Mouse (Mus musculus) liver, adult 2 months (tissue): ENCODE results near the gene Eepd1. TPM values are rescaled to one million over a fixed set of nuclear protein-coding genes. Genes with fewer than 3 reads are reported as not detected.

ENCODE experiments used
- DNase-seq: peaks from one replicate; pipeline ENCODE4 v3.0.0-alpha.2; 2011; ENCODE audit warnings: low read depth, low spot score; ENCODE audit errors: extremely low read depth
- H3K27ac ChIP-seq: fragments of 200-500 bp; replicated peaks from 2 replicates; pipeline ENCODE4 v1.5.1; 2012; ENCODE audit warnings: low read depth, mild to moderate bottlenecking, control low read depth, inconsistent platforms, low read length; ENCODE audit not compliant: insufficient read depth
- H3K27me3 ChIP-seq: fragments of 200-500 bp; 2 replicates; pipeline ENCODE4 v1.6.1; 2012; ENCODE audit warnings: mild to moderate bottlenecking, moderate library complexity, low read length, inconsistent platforms; ENCODE audit not compliant: control insufficient read depth, insufficient read depth
- H3K36me3 ChIP-seq: fragments of 200-500 bp; 2 replicates; pipeline ENCODE4 v1.6.1; 2012; ENCODE audit warnings: low read length, inconsistent platforms; ENCODE audit not compliant: control insufficient read depth, insufficient read depth
- H3K4me1 ChIP-seq: fragments of 200-500 bp; 2 replicates; pipeline ENCODE4 v1.6.1; 2011; ENCODE audit warnings: low read length; ENCODE audit not compliant: control insufficient read depth, insufficient read depth
- H3K4me3 ChIP-seq: fragments of 200-500 bp; 2 replicates; pipeline ENCODE4 v1.5.1; 2011; ENCODE audit warnings: low read depth, mild to moderate bottlenecking, control low read depth, low read length, moderate library complexity; ENCODE audit not compliant: insufficient read depth
- H3K79me2 ChIP-seq: fragments of 200-500 bp; 2 replicates; pipeline ENCODE4 v1.6.1; 2012; ENCODE audit warnings: inconsistent platforms, mild to moderate bottlenecking, low read length, moderate library complexity; ENCODE audit not compliant: control insufficient read depth, insufficient read depth
- H3K9ac ChIP-seq: fragments of 200-500 bp; 2 replicates; pipeline ENCODE4 v1.6.1; 2012; ENCODE audit warnings: low read depth, mild to moderate bottlenecking, control low read depth, inconsistent platforms, low read length
- CTCF ChIP-seq: fragments of 200-500 bp; IDR thresholded peaks from 2 replicates; pipeline ENCODE4 v1.5.1; 2011; ENCODE audit warnings: low read depth, low read length, control low read depth
- POLR2A ChIP-seq: fragments of 200-500 bp; IDR thresholded peaks from 2 replicates; pipeline ENCODE4 v1.6.1; 2011; ENCODE audit warnings: low read length, control low read depth; ENCODE audit not compliant: insufficient read depth; ENCODE audit errors: extremely low read depth
- WGBS: fragments of 180-500 bp; shearing (Covaris S2); methylation state at CpG from one replicate; pipeline ENCODE4 v1.1.7; 2018; 5-methylcytosine and 5-hydroxymethylcytosine counted together
- polyA plus RNA-seq: library from polyadenylated mRNA; depleted of rRNA; stranded (reverse); fragments of >200 nt; gene quantifications from 2 replicates; pipeline ENCODE4 v1.2.3, GENCODE M21; 2012
- total RNA-seq: library from RNA; depleted of rRNA; stranded (reverse); fragments of >200 nt; gene quantifications from 2 replicates; pipeline ENCODE4 v1.2.3, GENCODE M21; 2014

Eepd1 gene
- total and polyA plus RNA-seq, 2 experiments = 10.8 to 27.8 TPM

GRCm38 (mm10) chr9:25541355-25541754, 60.0 kb downstream of the Eepd1 start:
- DNase-seq = no peak
- Histone ChIP-seq H3K4me3 (no peak overlapping the region), H3K36me3 (no peaks in the 10 kb centered on the region), H3K4me1 (no peaks in the 10 kb centered on the region; the same call in 1 of the 2 replicates), H3K27me3 (no peaks in the 10 kb centered on the region), H3K9ac (no peak overlapping the region), H3K79me2 (peaks cover 19% of the 10 kb centered on the region; the same call in 1 of the 2 replicates), H3K27ac (no peak overlapping the region)
- WGBS = 84% methylated on average over 4 of the region's 4 CpGs
- no peak for TF ChIP-seq CTCF
- TF ChIP-seq POLR2A = no peak

DNA sequence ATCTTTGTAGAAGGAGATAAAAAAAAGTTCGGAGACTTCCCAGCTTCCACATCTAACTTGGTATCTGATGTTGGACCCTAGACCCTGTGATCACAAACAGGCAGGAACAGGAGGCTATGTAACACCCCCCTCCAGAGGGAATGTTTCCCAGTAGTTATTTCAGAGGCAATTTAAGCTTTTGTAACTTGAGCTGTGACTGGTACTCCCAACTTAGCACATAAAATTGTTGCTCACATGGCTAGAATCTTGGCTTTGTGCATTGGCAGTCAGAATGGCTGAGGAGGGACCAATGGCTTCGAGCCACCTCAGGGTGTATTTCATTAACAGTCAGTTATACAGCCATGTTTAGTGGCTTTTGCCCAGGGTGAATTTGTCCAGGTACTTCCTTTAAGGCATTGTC, 63.9 kb downstream of the Eepd1 start:
- DNase-seq = no peak
- Histone ChIP-seq H3K79me2 (peaks cover 14% of the 10 kb centered on the region; the same call in 1 of the 2 replicates), H3K27ac (no peak overlapping the region), H3K9ac (no peak overlapping the region), H3K27me3 (no peaks in the 10 kb centered on the region), H3K36me3 (peaks cover 2% of the 10 kb centered on the region; the same call in 1 of the 2 replicates), H3K4me1 (peaks cover 10% of the 10 kb centered on the region), H3K4me3 (no peak overlapping the region)
- TF ChIP-seq POLR2A = no peak
- no peak for TF ChIP-seq CTCF
- 84% methylated on average over 2 of the region's 2 CpGs for WGBS

- Histone ChIP-seq H3K36me3 (peaks cover 2% of the 10 kb centered on the region; the same call in 1 of the 2 replicates), H3K27ac (peak overlapping the region; percentile 27; the same call in 1 of the 2 replicates), H3K9ac (no peak overlapping the region), H3K27me3 (no peaks in the 10 kb centered on the region), H3K4me1 (peaks cover 22% of the 10 kb centered on the region), H3K79me2 (peaks cover 12% of the 10 kb centered on the region; the same call in 1 of the 2 replicates), H3K4me3 (no peak overlapping the region)
- peak; percentile 48 for DNase-seq
- TF ChIP-seq POLR2A (no peak), CTCF (no peak)
- 75% methylated on average over 8 of the region's 8 CpGs for WGBS
These were observed 68.0 kb downstream of the Eepd1 start for GRCm38 (mm10) chr9:25549130-25550060.

DNA sequence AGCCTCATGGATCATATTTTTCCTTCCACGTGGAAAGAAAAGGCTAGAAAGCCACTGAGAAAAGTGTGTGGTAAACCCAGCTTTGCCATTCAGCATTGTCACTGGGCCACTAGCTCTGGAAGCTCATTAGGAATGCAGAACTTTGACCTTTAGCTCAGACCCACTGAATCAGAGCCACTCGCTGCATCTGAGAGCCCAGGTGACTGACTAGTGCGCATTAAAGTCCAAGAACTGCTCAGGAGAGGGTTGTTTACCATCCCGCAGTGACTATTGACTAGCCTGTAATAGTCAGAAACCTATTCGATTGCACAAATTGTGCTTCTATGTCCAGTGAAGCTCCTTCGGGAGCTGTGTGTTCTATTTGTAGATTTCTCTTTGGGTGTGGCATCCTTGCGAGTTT, 68.8 kb downstream of the Eepd1 start:
- TF ChIP-seq POLR2A (no peak), CTCF (no peak)
- peaks cover 9% of the 10 kb centered on the region; the same call in 1 of the 2 replicates for H3K79me2 ChIP-seq
- H3K9ac ChIP-seq = no peak overlapping the region
- DNase-seq = peak; percentile 98
- peak overlapping the region; percentile 92 for H3K27ac ChIP-seq
- 27% methylated on average over 7 of the region's 7 CpGs for whole genome bisulfite sequencing
- H3K36me3 ChIP-seq = peaks cover 2% of the 10 kb centered on the region; the same call in 1 of the 2 replicates
- peaks cover 22% of the 10 kb centered on the region for H3K4me1 ChIP-seq
- no peak overlapping the region for H3K4me3 ChIP-seq
- no peaks in the 10 kb centered on the region for H3K27me3 ChIP-seq

GRCm38 (mm10) chr9:25552532-25552931, 71.2 kb downstream of the Eepd1 start:
- H3K27ac ChIP-seq = no peak overlapping the region
- H3K79me2 ChIP-seq = peaks cover 6% of the 10 kb centered on the region; the same call in 1 of the 2 replicates
- peaks cover under 1% of the 10 kb centered on the region; the same call in 1 of the 2 replicates for H3K36me3 ChIP-seq
- H3K4me1 ChIP-seq = peaks cover 25% of the 10 kb centered on the region
- no peak overlapping the region for H3K9ac ChIP-seq
- H3K27me3 ChIP-seq = no peaks in the 10 kb centered on the region
- WGBS = 30% methylated on average over 2 of the region's 2 CpGs
- DNase-seq = peak; percentile 62
- TF ChIP-seq CTCF (no peak), POLR2A (no peak)
- H3K4me3 ChIP-seq = no peak overlapping the region
